Mouse (Mus musculus) midbrain, embryonic 11.5 days (tissue): ENCODE measurements around the gene Actr1a. TPM values are rescaled to one million over a fixed set of nuclear protein-coding genes. Genes with fewer than 3 reads are reported as not detected.
A peak's percentile ranks its signal among the peaks of the same experiment; 100 is the strongest.

Source experiments
- ATAC-seq: fragments of 200-750 bp; cut with Nextera tagmentation; 2 replicates; pipeline ENCODE4 v1.8.0; 2017; ENCODE audit warnings: moderate TSS enrichment, moderate library complexity; ENCODE audit not compliant: low FRiP score
- DNase-seq: peaks from one replicate; pipeline ENCODE4 v3.0.0; 2015; ENCODE audit warnings: low spot score; ENCODE audit errors: missing footprints
- H3K27ac ChIP-seq: fragments of 300-500 bp; sonication (generic); 2 replicates; pipeline ENCODE4 v1.5.1; 2014; ENCODE audit warnings: low read depth, low read length
- H3K27me3 ChIP-seq: fragments of 300-500 bp; sonication (generic); 2 replicates; pipeline ENCODE4 v1.6.1; 2014; ENCODE audit warnings: mild to moderate bottlenecking, low read length, moderate library complexity, mixed read lengths; ENCODE audit not compliant: control insufficient read depth, insufficient read depth
- H3K36me3 ChIP-seq: fragments of 300-500 bp; sonication (generic); 2 replicates; pipeline ENCODE4 v1.6.1; 2014; ENCODE audit warnings: mild to moderate bottlenecking, low read length, moderate library complexity, mixed read lengths; ENCODE audit not compliant: control insufficient read depth, insufficient read depth
- H3K4me1 ChIP-seq: fragments of 300-500 bp; sonication (generic); 2 replicates; pipeline ENCODE4 v1.6.1; 2014; ENCODE audit warnings: low read length; ENCODE audit not compliant: control insufficient read depth, insufficient read depth
- H3K4me2 ChIP-seq: fragments of 300-500 bp; sonication (generic); 2 replicates; pipeline ENCODE4 v1.6.1; 2014; ENCODE audit warnings: mild to moderate bottlenecking, moderate library complexity
- H3K4me3 ChIP-seq: fragments of 300-500 bp; sonication (generic); 2 replicates; pipeline ENCODE4 v1.5.1; 2014; ENCODE audit warnings: low read depth, low read length
- H3K9ac ChIP-seq: fragments of 300-500 bp; sonication (generic); 2 replicates; pipeline ENCODE4 v1.6.1; 2014; ENCODE audit warnings: low read length
- H3K9me3 ChIP-seq: fragments of 300-500 bp; sonication (generic); 2 replicates; pipeline ENCODE4 v1.6.1; 2016; ENCODE audit warnings: low read length; ENCODE audit not compliant: control insufficient read depth
- WGBS: fragments of 180-500 bp; shearing (Covaris S2); extraction: QIAGEN DNeasy Blood & Tissue Kit; methylation state at CpG from one replicate; pipeline ENCODE4 v1.1.7; 2014; 5-methylcytosine and 5-hydroxymethylcytosine counted together
- polyA plus RNA-seq: library from polyadenylated mRNA; unstranded; fragments of >200 nt; fragmentation: Nextera tagmentation; extraction: Ambion mirVana; gene quantifications from 2 replicates; pipeline ENCODE4 v1.2.1, GENCODE M21; 2014

Gene Actr1a
- polyA plus RNA-seq, 1 experiment from 2014 or later: 228 TPM

- ATAC-seq: no peak
- no peak overlapping the region for H3K4me3 ChIP-seq
- WGBS: 87% methylated on average over 23 of the region's 23 CpGs
- H3K27me3 ChIP-seq: no peaks in the 10 kb centered on the region
- H3K4me2 ChIP-seq: no peak overlapping the region
- H3K27ac ChIP-seq: no peak overlapping the region
- H3K36me3 ChIP-seq: no peaks in the 10 kb centered on the region
- no peaks in the 10 kb centered on the region for H3K9me3 ChIP-seq
- no peaks in the 10 kb centered on the region for H3K4me1 ChIP-seq
- no peak for DNase-seq
- no peak overlapping the region for H3K9ac ChIP-seq
Measured at GRCm38 (mm10) chr19:46367798-46368590, 27.6 kb downstream of the Actr1a start.

GRCm38 (mm10) chr19:46363294-46364009 lies 32.1 kb downstream of the Actr1a start:
- Histone ChIP-seq H3K9me3 (no peaks in the 10 kb centered on the region), H3K4me1 (no peaks in the 10 kb centered on the region), H3K9ac (no peak overlapping the region), H3K4me3 (no peak overlapping the region), H3K27me3 (peaks cover under 1% of the 10 kb centered on the region; the same call in 1 of the 2 replicates), H3K4me2 (no peak overlapping the region), H3K27ac (no peak overlapping the region), H3K36me3 (no peaks in the 10 kb centered on the region)
- 87% methylated on average over 11 of the region's 11 CpGs for WGBS
- DNase-seq: no peak
- no peak for ATAC-seq

DNA sequence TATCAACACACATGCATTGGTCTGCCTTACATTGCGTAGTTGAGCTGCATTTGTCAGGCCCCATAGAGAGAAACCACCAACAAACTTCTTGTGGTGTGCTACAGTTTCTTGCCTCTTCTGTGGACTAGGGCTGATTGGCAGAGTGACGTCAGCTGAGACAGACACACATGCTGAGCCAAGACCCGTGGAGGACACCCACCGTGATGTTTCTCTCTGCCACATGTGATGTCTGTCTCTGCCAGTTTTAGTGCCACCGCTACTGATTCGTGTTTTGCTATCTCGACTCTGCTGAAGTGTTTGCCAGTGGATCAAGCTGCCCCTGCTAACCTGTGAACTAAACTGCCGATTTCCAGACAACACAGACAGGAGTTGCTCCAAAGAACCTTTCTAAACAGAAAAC lies 33.4 kb downstream of the Actr1a start:
- Histone ChIP-seq H3K9me3 (no peaks in the 10 kb centered on the region), H3K4me3 (no peak overlapping the region), H3K36me3 (no peaks in the 10 kb centered on the region), H3K9ac (no peak overlapping the region), H3K4me2 (no peak overlapping the region), H3K27me3 (peaks cover 12% of the 10 kb centered on the region), H3K27ac (no peak overlapping the region), H3K4me1 (peaks cover 1% of the 10 kb centered on the region; the same call in 1 of the 2 replicates)
- ATAC-seq (no peak), DNase-seq (no peak)
- 85% methylated on average over 8 of the region's 8 CpGs for WGBS

DNA sequence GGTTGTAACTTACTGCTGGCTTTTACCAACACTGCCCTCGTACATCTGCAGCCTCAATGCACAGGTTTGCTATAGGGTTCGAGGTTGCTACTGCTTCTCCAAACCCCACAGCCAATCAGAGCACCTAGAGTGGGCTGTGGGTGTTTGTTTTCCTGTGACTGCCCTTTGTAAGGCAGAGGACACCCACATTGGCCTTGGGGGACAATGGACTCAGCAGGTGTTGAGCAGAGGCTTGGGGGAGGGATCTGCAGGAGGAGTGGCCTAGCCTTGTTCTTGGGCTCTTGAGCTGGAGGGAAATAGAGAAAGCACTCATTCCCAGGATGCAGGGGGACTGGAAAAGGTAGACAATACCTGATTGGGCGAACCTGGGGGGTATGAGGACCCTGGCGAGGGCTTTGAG lies 37.2 kb downstream of the Actr1a start:
- peaks cover 3% of the 10 kb centered on the region; the same call in 1 of the 2 replicates for H3K4me1 ChIP-seq
- ATAC-seq (no peak), DNase-seq (no peak)
- H3K4me3 ChIP-seq: no peak overlapping the region
- no peak overlapping the region for H3K27ac ChIP-seq
- whole genome bisulfite sequencing: 53% methylated on average over 4 of the region's 4 CpGs
- H3K36me3 ChIP-seq: no peaks in the 10 kb centered on the region
- H3K9me3 ChIP-seq: no peaks in the 10 kb centered on the region
- no peak overlapping the region for H3K9ac ChIP-seq
- peaks cover 15% of the 10 kb centered on the region for H3K27me3 ChIP-seq
- H3K4me2 ChIP-seq: no peak overlapping the region

DNA sequence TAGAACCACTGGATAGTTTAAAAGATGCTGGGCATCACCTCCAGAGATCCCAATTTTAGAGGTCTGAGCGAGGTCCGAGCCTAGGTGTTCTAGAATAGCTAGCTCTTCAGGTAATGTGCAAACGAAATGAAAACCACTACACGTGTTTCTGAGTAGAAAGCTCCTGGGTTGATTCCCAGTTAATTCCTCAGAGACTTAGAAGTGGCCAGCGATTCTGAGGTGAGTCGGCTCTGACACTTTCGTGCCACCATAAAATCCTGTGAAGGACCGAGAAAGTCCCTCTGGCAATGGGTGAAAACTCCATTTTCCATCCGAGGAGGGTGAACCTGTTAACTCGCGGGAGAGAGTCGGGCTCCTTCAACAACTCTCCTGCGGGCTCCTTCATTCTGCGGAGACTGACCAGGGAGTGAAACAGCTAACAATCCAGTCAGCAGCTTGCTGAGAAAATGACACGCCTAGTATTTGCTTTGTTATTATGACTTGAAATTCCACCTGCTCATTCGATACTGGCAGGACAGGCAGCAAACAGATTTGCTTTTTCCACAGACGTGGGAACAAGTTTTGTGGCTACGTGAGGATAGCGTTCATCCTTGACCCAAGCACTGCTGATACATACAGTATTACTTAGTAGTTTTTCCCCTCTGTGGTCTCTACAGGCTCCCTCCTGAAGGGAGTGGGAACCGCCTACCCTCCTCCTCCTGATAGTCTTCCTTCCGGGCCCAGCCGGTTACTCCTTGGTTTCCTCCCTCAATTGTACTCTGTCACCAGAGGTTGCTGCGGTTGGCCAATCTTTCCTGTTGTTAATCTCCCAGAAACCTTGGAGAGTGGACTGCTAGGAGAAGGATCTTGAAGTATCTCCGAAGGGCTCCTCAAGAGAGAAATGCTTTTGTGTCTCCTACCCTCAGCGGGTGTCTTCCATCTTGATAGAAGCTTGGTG lies 37.9 kb downstream of the Actr1a start:
- no peak for DNase-seq
- Histone ChIP-seq H3K9me3 (no peaks in the 10 kb centered on the region), H3K27me3 (peaks cover 15% of the 10 kb centered on the region), H3K4me3 (peak overlapping the region; percentile 45), H3K4me1 (peaks cover 3% of the 10 kb centered on the region; the same call in 1 of the 2 replicates), H3K4me2 (peak overlapping the region; percentile 91), H3K9ac (peak overlapping the region; percentile 71), H3K36me3 (no peaks in the 10 kb centered on the region), H3K27ac (no peak overlapping the region)
- 0 out of 2 replicates have a peak, but pooled peaks have one; percentile 5 for ATAC-seq
- WGBS: 18% methylated on average over 25 of the region's 25 CpGs

DNA sequence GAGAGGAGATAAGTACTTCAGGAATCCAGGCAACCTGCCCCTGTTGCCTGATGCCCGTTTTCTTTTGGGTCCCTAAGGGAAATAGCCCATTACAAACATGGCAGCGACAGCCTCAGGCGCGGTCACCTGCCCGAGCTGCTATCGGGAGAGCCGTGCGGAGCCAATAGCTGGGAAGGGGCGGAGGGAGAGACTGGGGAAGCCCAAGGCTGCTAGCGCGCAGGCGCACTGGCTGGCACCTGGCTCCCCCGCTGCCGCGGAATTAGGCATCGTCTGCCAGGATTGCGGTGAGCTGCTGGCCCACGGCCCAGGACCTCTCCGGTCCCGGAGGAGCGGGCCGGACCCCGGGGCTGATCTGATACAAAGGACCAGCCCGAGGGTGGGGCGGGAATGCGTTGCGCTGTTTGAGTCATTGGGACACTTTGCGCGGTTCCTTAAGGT lies 38.8 kb downstream of the Actr1a start:
- WGBS: under 1% methylated on average over 29 of the region's 29 CpGs
- peak overlapping the region; percentile 91 for H3K4me2 ChIP-seq
- H3K9ac ChIP-seq: peak overlapping the region; percentile 71
- peak overlapping the region; percentile 45 for H3K4me3 ChIP-seq
- H3K36me3 ChIP-seq: no peaks in the 10 kb centered on the region
- peak; percentile 96 for DNase-seq
- peaks cover 3% of the 10 kb centered on the region; the same call in 1 of the 2 replicates for H3K4me1 ChIP-seq
- peak; percentile 89 for ATAC-seq
- H3K9me3 ChIP-seq: no peaks in the 10 kb centered on the region
- peaks cover 15% of the 10 kb centered on the region for H3K27me3 ChIP-seq
- H3K27ac ChIP-seq: no peak overlapping the region

DNA sequence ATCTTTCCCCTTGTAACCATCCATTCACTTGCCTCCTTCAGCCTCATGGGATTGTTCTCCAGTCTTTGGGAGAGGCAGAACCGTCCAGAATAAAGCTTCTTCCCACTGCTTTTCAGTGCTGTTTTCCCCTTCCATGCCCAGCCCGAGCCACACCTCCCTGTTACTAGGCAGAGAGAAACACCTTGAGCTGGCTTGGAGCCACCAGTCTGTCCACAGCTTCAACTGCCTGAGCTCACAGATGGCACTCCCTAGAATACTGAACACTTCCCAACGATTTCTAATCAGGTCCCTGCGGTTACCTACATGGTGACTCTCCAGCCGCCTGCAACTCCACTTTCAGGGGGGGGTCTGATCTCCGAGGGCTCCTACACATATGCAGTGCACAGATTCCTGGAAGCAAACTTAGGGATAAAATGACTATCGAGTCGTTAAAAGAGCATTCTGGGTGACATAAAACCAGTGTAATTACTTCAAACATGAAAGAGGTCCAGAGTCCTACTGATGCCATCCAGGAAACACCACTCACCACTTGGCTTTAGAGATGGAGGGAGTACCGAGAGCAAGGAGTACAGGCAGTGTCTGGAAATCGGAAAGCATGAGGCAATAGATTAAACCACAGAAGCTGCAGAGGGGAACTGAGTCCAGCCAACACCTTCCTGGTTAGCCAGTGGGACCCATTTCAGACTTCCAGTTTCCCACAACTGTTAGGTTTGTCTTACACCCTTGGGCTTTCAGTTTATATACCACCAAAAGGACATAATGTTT lies 45.2 kb downstream of the Actr1a start, which contains the start of gene 2310034G01Rik:
TSS of gene 2310034G01Rik (minus strand) at position 135 of the 765 bp plus-strand sequence.
- no peak for ATAC-seq
- no peak within 1 kb of the TSS for H3K27ac ChIP-seq
- WGBS: 63% methylated on average over 10 of the region's 10 CpGs
- peak within 1 kb of the TSS; percentile 76 for H3K9ac ChIP-seq
- no peaks in the 10 kb centered on the region for H3K36me3 ChIP-seq
- no peak for DNase-seq
- peaks cover 23% of the 10 kb centered on the region for H3K27me3 ChIP-seq
- peaks cover 10% of the 10 kb centered on the region for H3K4me1 ChIP-seq
- peak within 1 kb of the TSS; percentile 94 for H3K4me2 ChIP-seq
- H3K9me3 ChIP-seq: no peaks in the 10 kb centered on the region
- H3K4me3 ChIP-seq: peak within 1 kb of the TSS; percentile 56

- no peak for ATAC-seq
- peaks cover 23% of the 10 kb centered on the region for H3K27me3 ChIP-seq
Measured at GRCm38 (mm10) chr19:46349550-46349949, 46.0 kb downstream of the Actr1a start.

More at GRCm38 (mm10) chr19:46349550-46349949, 46.0 kb downstream of the Actr1a start:
- 29% methylated on average over 6 of the region's 6 CpGs for WGBS
- Histone ChIP-seq H3K4me3 (peak overlapping the region; percentile 56), H3K27ac (no peak overlapping the region), H3K4me2 (peak overlapping the region; percentile 94), H3K4me1 (peaks cover 10% of the 10 kb centered on the region), H3K9ac (peak overlapping the region; percentile 76; the same call in 1 of the 2 replicates), H3K36me3 (no peaks in the 10 kb centered on the region), H3K9me3 (no peaks in the 10 kb centered on the region)
- DNase-seq: no peak
